Mouse (Mus musculus): ENCODE results near the gene Cutal.
A peak's percentile ranks its signal among the peaks of the same experiment; 100 is the strongest.
"Not testable (repeated sequence)": the region's sequence is repeated elsewhere in the genome, so short reads cannot be mapped to it uniquely, and the experiment has no call there.

Gene Cutal

DNA sequence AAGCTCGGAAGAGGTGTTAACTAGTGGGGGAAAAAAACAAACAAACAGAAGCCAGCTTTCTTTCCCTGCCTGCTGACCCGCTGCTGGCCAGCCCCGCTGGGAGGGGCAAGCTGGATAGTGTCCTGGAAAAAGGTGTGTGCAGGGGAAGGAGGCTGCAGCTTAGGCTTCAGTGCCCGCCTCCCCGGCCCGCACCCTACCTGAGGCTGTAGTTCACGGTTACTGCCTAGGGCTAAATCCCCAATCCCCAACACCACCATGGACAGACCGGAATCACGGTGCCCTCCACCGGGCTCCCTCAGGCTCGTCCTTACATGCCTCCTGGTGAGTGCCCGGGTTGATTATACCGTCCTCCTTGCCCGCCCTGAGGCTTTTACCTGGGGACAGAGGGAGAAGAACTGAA lies at the start of gene Cutal:
Gene Cutal, plus strand, starts transcription at position 126 of the 400 bp plus-strand sequence.
- no peak for DNase-seq

DNA sequence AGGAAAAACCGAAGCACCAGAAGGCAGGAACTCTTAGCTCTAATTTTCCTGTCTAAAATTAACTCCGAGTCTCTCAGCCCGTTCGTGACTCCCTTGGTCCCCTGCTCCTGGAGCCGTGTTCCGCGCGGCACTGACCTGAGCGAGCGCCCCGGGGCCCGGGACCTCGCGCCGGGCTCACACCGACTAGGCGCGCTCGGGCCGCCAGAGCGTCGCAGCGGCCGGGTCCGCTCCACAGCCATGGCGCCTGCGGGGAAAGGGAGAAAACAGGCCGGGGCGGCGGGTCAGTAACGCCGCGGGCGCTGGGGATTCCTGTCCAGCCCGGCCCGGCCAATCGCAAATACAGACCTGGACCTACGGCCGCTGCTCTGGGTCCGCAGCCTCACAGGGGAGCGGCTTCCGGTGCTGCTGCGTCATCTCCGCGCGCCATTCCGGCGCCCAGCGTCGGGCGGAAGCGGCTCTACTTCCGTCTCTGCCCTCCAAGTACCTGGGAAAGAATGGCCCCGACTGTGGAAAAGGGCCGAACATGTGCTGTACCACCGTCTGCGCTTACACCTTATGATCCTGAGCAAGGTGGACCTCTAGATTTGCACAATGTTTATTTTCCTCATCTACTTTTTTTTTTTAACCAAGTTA lies 48.3 kb upstream of the Cutal start, which contains the start of gene Fbxw2:
Gene Fbxw2, minus strand, starts transcription at position 485 of the 633 bp plus-strand sequence.
- DNase-seq, result peak; percentile 93 to 96

DNA sequence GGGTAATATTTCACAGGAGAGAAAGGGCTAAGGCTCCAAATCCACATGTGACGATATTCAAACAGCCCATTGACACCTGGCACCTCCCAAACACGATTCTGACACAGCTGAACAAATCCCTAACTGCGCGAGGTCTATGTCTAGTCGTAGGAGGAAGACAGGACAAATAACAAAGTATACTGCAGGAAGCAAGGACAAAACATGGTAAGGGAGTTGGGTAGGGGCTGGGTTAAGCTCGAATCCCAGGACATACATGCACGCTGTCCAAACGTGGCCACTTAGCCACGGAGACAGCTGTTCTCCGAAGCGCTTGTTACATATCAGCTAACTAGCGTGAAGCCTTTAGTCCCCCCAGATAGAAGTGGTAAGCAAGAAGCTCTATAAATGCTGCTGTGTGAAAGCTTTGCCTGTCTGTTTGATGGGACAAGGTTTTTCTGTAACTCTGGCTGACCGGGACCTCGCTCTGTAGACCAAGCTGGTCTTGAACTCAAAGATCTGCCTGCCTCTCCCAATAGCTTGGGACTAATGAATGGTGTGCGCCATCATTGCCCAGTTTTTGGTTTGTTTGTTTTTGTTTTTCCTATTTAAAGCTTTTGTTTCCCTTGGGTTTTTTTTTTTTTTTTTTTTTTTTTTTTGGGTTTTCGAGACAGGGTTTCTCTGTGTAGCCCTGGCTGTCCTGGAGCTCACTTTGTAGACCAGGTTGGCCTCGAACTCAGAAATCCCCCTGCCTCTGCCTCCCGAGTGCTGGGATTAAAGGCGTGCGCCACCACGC lies 47.5 kb upstream of the Cutal start:
- peak in 1 of 2 experiments; percentile 13 for DNase-seq

DNA sequence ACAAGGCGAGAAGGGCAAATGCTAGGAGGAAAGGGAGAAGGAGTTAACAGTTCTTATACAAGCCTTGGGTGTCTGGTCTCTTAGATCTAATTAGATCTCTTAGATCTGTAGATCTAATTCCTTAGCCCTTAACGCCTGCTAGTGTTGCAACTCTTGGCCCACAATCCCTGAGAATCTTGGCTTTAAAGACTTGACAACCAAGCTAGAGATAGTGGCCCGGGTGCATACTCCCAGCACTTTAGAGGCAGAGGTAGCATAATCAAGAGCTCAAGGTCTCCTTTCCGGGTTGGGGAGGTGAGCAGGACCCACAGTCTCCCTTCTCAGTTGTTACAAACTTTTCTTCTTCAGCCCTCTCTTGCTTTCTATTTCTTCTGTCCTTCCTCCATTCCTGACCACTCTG lies 46.6 kb upstream of the Cutal start:
- no peak for DNase-seq

DNA sequence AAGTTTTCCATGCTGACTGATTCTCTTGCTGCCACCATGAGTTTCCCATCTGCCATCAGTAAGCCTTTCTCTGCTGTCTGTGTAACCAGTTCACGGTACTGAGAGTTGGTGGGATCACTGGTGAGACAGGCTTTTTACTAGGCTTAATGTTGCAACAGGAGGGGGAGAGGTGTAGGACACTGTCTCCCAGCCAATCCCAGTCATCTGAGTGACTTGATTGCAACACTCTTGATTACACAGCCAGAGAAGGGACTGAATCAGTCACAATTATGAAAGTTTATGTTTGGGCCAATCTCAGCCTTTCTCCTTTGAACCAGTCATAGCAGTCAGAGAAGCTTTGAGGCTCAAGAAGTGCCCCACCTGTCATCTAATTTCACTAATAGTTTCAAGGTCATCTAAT lies 46.2 kb upstream of the Cutal start:
- no peak for DNase-seq

DNA sequence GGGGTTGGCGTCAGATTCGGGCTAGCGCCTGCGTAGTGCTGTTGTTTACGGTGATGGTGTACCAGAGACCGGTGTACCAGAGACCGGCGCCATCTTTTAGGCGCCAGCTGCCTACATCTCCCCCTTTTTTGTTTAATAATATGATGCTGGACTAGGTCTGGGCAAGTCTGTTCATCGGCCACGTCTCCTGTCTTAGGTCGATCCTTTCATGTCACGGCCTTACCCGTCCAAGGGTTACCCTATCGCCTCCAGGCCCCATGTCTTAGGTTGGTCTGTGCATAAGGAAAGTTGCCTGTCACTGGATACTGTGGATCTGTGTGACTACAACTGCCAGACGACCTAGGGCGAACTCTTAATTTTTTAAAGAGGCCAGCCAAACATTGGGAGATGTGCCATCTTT lies 44.1 kb upstream of the Cutal start:
- DNase-seq, result not testable (repeated sequence)

DNA sequence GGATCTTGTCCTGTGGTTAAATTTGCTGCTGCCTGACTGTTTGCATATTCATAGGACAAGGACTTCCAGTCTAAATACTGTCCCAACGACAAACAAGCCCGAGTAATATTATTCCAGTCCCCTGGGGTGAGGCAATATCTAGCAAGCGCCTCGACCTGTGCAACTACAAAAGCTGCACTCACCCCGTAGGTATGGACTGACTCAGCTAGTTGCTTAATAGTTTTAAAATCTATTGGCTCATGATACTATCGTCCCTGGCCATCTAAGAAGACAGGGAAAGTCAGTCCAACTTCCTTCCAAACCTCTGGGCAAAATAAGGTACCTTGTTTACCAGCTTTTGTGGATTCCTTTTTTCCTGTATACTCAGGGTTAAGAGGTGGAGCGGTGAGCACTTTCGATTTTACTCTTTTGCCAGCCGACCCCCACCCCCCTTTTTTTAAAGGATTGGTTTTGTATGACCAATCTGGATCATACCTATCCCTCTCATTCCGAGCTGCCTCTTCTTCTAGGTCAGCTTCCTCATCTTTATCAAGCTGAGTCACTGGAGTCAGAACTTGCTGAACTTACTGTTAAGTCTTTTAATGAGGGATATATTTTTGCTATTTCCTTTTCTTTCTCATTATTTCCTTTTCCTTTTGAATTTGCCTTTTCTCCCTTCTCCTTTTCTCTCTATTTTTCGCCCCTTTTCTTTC lies 41.3 kb upstream of the Cutal start, which contains the start of gene Gm34653:
Gene Gm34653, plus strand, starts transcription at position 242 of the 692 bp plus-strand sequence.
- DNase-seq, result not testable (repeated sequence)

DNA sequence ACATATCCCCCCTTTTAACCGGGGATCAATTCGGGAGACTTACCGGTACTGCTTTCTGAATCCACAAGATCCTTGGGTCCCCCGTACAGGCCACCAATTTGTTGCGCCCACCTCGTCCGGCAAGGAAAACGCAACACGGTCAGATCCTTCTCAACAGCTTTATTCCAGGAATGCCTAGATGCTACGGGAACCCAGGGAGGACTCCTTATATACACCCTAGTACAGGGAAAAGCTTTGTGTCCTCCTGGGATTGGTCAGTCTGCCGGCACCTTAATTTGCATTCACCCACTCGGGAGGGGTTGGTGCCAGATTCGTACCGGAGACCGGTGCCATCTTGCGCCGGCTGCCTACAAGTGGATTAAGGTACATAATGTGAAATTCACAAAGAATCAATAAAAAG lies 40.6 kb upstream of the Cutal start:
- no peak for DNase-seq

DNA sequence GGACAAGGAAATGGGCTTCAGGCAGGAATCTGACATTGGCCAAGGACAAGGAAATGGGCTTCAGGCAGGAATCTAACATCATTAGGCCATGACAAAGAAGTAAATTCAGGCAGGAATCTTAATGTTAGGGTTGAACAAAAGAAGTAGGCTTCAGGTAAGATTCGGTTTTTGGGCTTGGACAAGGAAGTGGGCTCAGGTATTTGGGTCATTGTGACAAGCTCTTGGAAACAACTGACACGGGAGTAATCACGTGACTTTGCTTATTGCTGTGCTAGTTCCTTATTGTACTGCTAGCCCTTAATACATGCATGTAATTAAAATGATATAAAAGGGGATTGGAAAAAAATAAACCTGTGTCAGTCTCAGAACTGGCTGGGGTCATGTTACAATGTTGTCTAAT lies 38.5 kb upstream of the Cutal start:
- no peak for DNase-seq

DNA sequence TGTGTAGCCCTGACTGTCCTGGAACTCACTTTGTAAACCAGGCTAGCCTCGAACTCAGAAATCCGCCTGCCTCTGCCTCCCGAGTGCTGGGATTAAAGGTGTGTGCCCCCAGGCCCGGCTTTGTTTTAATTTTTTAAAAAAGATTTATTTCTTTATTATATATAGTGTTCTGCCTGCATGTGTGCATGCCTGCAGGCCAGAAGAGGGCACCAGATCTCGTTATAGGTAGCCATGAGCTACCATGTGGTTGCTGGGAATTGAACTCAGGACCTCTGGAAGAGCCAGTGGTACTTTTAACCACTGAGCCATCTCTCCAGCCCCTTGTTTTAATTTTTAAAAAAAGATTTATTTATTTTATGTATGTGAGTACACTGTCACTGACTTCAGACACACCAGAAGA lies 34.1 kb upstream of the Cutal start:
- DNase-seq, result not testable (repeated sequence)

DNA sequence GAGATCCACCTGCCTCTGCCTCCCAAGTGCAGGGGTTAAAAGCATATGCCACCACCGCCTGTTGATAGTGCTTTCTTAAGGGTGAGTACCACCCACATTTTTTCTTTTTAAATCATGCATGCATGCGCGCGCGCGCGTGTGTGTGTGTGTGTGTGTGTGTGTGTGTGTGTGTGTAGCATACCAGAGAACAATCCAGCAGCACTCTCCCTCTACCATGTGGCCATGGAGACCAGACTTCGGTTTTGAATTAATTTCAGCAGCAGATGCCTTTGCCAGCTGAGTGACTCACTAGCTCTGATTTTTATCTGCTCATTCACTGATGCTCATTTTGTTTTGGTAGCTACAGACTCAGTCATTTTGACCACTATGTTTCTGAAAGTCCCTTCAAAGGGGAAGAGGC lies 32.5 kb upstream of the Cutal start:
- DNase-seq, result no peak

DNA sequence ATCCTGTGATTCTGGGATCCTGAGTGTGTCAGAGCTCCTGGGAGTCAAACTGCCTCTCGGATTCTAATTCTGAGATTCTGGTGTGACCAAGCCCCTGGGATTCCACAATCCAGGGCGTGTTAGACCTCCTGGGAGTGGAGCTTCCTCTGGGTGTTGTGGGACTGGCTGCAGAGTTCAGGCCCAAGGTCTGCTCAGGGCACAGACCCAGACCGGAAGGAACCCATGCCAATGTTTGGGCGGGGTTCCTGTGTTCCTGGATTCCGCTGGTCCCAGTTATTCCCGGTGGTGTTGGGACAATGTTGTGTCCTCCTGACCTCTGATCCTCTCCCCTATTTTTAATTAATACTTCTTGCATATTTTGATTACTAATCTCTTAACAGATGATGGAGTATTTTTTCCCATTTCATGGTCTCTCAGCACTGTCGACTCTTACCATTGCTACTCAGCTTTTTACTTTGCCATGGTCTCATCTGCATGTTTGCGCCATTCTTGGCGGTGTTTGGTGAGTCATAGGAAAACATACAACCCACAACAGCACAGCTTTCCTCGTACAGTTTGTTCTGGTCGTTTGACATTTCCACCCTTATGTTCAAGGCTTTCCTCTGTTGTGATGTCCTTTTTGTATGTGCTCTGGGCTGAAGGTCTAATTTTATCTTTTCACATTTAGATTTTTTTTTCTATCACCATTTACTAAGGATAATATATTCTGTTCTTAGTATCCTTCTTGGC lies 30.8 kb upstream of the Cutal start:
- DNase-seq, result no peak

DNA sequence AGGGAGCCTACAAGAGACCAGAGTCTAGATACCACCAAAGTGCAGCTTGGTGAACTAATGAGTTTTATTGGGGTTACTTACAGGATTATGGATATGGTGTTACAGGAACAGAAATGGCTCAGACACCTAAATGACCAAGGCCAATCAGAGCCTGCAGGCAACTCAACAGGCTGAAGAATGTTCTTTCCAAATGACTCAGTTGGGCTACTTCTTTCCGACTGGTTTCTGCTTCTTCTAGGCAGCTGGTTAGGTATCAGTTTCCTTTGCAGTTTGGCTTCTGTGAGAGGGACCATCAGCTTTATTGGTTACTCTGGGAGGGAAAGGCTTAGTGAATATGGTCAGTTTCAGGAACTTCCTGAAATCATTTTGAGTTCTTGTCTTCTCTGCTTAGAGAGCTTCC lies 26.5 kb upstream of the Cutal start:
- no peak for DNase-seq

DNA sequence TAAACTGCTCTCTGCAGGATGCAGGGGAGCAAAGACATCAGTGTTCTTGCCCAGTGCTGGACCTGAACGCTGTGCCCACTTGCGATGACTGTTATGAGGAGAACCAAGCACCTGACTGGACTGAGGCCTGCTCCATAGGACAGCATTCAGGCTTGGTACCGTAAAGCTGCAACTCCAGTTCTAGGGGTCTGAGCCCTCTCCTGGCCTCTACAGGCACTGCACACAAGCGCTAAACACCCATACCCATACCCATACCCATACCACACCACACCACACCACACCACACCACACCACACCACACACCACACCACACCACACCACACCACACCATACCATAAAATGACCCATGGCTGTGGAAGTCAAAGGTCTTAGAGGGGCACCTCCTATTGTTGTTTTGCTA lies 18.9 kb upstream of the Cutal start:
- no peak for DNase-seq

DNA sequence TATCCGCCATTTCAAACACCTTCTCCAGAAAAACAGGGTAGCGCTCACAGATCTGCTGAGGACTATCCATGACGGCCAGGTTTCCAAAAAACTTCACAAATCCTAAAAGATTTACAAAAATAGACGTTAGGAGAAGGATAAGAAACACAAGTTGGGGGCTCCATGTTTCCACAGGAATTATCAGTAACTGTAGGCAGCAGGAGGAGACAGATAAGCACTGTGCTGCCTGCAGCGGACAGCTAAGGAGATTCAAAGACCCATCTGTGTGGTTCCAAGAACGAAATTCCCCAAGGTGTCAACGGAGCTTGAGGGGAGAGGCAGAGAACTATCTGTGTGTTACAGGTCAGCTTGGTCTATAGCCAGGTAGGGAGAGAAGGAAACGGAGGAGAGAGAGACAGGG lies 16.5 kb upstream of the Cutal start:
- no peak for DNase-seq

DNA sequence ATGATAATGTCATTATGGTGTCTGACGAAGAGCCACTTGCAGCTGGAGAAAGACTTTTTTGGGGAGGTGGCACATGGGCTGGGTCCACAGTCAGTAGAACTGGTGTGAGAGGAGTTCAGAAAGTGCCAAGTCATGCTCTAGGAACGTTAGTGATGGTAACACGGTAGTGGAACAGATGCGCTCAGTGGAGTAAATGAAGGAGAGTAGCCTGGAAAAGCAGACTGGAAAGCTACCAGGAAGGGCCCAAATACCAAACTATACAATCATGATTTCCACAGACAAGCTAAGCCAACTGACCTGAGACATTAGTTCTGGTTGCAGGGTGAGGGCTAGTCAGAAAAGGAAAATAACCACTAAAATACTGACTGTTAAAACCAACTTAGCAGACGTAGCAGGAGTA lies 4.5 kb upstream of the Cutal start:
- no peak for DNase-seq

DNA sequence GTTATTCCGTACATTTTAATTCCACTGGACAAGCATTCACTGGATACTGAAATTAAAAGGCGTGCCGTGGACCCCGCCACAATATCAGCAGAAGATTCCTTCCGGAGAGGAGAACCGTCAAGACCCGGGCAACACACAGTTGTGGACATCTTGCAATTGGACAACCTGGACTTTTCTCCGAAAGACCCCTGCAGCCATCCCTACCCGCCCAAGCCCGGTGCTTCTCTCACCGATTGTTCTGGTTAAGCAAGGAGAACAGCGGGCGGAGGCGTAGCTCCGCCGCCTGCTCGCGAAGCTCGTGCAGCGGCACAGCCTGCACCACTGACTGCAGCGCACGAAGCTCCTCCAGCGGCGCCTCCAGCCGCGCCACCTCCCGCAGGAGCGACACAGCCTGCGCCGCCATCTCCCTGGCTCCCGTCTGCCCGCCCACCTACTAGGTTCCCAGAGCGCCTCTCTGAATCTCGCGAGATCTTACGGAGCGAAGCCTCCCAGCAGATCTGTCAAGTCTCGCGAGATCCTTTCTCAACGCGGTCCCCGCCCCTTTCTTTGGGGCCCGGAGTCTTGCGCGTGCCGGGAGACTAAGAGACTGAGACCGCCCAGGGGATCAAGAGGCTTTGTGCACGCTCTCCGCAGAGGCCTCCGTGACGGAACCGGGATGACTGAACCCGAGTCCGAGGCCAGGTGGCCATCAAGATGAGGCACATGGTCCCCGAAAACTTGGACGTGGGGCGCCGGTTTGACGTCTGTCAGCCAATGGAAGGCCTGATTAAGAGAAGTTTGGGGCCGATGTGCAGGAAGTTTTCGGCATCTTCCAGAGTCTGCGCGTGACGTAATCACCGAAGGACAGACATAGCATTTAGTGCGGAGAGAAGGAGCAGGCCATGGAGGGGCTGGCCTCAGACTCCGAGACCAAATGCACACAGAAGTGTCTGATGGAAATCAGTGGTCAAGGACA lies 3.4 kb upstream of the Cutal start:
- peak; percentile 91 to 92 for DNase-seq

DNA sequence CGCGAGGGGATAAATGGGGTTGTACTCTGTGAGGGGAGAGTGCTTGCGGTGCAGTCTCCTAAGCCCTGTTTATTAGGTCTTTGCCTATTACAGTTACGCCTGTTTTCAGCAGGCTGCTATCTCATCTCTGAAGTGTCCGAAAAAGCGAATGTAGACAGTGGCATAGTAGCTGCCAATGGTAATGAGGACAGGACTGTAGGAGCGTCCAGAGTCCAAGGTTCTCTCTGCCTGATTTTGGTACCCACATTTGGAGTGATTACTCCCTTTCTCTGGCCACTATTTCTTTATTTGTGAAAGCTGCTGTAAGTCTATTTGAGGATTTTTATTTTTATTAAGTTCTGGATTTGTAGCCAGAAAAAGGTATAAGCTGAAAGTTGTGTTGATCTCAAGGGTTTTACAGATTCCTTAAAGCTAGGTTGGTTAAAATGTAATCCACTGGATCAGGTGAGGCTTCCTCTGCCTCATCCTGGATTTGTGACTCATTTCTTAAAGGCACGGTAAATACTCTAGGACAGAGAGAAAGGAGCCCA lies 685 bp downstream of the Cutal start, which contains the start of gene Psmd5:
Gene Psmd5, minus strand, starts transcription at position 153 of the 530 bp plus-strand sequence.
- no peak for DNase-seq

DNA sequence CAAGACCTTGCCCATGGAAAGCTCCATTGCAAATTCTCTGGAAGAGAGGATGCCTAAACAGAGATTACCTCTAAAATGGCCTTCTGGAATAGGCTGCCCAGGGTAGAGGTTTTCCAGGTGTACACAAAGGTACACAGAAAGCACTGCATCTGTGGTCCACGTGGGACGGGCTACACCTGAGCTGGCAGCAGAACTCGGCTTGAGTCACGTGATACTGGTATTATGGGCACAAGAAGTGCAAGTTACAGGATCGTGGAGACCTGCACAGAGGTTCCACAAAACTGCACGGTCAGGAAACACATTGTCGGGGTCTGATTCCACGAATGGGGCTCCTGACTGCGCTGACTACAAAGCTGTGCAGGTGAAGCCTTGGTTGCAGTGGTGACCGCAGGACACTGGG lies 5.9 kb downstream of the Cutal start:
- DNase-seq, result no peak

DNA sequence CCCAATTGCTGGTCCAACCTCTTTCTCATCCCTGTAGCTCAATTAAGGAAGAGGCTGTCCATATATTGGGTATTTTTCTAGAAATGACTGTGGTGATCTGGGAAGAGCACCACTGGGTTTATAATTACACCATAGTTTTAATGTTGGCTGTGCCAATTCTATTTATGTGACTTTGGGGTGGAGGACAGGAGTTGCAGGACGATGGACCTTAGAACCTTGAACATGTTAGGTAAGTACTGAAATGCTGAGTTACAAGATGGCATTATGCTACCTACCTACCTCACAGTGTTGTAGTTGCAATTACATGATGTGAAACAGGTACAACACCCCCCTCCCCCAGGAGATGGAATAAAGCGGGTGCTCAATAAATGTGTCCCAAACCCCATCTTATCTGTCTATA lies 8.6 kb downstream of the Cutal start:
- no peak for DNase-seq

DNA sequence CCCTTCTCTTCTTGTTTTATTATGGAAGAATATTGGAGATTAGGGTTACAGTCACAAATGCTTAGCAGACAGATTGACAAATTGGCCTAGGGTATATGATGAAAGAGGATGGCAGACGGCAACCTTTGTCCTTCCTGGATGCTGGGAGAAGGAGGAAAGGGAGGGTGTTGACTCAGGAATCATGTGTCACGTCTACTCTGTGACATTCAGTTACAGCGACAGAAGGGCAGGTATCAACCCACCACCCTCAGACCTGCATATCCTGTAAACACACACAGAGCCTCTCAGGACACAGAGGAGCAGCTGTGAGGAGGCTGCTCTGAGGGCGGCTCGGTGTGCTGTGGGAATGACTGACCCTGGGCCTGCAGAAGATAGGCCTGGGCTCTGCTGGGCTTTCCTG lies 9.0 kb downstream of the Cutal start:
- DNase-seq, result no peak

DNA sequence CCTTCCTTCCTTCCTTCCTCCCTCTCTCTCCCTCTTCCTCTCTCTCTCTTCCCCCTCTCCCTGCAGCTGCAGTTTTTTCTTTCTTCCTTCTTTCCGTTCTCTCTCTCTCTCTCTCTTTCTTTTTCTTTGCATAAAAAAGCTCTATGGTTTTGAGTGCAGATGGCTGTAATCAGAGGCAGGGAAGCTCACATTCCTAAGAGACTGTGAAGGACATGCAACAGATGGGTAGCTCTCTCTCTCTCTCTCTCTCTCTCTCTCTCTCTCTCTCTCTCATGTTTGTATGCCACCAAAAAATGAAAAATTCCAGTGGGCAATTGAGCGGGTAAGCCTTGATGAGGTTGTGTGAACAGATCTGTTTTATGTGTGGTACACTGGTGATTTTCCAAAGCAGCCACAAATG lies 10.0 kb downstream of the Cutal start:
- DNase-seq, result no peak

All from cerebellum, postnatal 14 days (tissue).